Mouse (Mus musculus) inflammation-experienced regulatory T-cells, adult 6 months (primary cell): ENCODE results near the gene Prkcb. TPM values are rescaled to one million over a fixed set of nuclear protein-coding genes. Genes with fewer than 3 reads are reported as not detected.

Experiments used
- ATAC-seq: one replicate; pipeline ENCODE4 v1.8.0; 2017
- polyA plus RNA-seq, 3 experiments: library from polyadenylated mRNA; unstranded; fragments of 100-300 nt; shearing (Covaris generic); gene quantifications; one replicate each; pipeline ENCODE4 v1.2.1; 2017

Prkcb gene
- polyA plus RNA-seq, 3 experiments from 2014 or later, result 45.1 to 89.5 (median 71.9) TPM

DNA sequence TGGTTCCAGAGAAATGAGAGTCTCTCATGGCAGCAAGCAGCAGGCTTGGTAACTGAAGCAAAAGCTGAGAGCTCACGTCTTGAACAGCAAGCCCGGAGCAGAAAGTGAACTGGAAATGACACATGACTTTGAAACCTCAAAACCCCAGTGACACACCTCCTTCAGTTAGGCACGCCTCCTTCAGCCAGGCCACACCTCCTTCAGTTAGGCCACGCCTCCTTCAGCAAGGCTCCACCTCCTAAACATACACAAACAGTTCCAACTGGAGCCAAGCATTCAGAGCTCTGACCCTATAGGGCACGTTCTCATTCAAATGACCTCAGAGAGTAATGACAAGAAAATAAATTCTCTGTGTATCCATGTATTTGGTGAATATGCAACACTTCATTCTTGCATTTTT lies 316.5 kb downstream of the Prkcb start:
- ATAC-seq, result no peak

- no peak for ATAC-seq
Observed at GRCm38 (mm10) chr7:122609420-122609819, 320.9 kb downstream of the Prkcb start.

DNA sequence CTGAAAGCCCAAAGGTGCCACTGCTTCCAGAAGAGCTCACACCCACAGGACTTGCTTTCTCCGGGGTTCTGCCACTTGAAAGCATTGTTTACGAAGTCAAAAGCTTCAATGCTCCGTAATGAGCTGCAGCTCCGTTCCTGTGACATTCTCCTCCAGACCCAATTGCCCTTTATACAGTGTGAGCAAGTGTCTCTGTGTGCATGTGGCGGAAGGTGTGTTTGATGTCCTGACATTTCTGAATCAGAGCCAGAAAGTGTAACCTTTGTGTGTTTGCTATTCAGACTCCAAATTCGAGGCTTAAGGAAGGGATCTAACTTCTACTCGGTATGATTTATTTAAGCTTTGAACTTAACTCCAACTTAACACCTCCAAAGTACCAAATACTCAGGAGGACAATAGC lies 321.6 kb downstream of the Prkcb start:
- ATAC-seq, result no peak

GRCm38 (mm10) chr7:122613876-122614275 lies 325.3 kb downstream of the Prkcb start:
- no peak for ATAC-seq

DNA sequence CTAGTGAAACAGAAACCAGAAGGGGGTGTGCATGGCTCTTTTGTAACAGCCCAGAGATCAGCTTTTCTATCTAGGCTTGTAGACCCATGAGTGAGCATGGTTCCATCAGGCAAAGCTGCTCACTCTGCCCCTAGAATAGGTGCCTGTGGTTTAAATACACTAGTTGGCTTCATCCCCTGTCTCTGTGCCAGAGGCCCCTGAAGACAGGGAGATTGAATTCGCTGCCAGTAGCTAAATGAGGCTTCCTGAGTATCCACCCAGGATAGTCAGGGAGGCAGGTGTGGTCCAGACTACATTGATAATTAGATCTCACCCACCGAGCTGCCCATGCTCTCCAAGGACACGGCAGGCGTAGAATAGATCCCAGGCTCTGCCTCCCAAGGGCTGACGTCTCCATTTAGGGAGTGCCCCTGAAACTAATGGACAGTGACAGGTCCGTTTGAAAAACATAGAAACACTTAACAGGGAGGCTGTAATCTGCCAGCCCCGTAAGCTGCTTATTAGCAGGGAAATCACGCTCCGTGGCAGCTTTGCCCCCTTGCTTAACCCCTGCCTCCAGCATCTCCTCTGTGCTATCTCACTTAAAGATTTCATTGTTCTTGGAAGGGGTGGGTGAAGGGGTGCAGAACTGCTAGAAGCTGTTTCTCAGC lies 333.7 kb downstream of the Prkcb start:
- ATAC-seq, result no peak

DNA sequence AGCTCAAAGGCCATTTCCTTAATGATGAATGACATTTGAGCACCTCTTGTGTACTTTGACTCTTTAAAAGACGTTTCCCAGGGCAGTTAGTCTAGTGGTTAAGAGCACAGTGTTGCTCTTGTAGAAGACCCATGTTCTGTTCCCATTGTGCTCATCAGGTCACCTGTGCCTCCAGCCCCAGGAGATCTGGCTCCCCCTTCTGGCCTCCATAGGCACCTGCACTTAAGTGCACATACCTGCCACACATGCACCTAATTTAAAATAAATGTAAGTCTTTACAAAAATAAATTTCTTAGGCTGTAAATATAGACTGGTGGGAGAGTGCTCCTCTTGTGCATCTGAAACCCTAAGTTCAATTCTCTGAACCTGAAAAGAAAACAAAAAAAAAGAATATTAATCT lies 335.2 kb downstream of the Prkcb start:
- no peak for ATAC-seq

DNA sequence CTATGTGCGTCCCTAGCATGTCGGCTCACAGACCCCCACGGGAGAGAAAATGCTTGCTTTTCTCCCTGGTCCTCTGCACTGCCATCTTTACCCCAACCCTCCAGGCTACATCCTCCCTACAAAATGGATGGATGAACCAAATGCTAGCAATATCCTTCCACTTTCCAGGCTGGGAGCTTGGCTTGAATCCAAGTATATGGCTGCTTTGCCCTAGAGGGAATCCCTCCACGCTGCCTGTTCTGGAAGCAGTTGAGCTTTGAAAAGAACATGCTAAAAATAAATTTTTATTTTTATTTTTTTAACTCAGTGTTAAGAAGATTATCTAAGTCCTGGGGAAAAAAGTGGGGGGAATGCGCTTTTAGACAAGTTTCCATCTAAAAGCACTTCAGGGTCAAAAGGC lies 339.5 kb downstream of the Prkcb start:
- ATAC-seq, result no peak

DNA sequence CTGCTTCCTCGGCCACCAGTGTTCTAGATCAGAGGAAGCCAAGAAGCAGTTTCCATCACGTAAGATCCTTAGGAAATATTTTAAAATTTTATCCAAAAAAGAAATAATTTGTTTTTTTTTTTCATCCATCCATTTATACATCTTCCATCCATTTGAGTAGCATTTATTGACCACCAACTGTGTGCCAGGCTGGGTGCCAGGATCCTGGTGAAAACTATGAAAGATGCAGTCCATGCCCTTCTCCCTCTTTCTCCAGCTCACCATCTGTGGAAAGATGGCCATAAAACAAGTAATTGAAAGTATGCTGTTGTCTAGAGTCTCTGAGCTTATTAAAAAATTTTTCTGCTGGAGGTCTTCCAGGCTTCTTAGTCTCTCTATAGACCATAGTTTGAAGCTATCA lies 341.8 kb downstream of the Prkcb start:
- ATAC-seq, result no peak

GRCm38 (mm10) chr7:122631151-122631550 lies 342.6 kb downstream of the Prkcb start:
- ATAC-seq, result no peak

GRCm38 (mm10) chr7:122632946-122633345 lies 344.4 kb downstream of the Prkcb start:
- no peak for ATAC-seq

- no peak for ATAC-seq
Observed at GRCm38 (mm10) chr7:122633463-122633862, 344.9 kb downstream of the Prkcb start.

GRCm38 (mm10) chr7:122643676-122644075 lies 355.1 kb downstream of the Prkcb start:
- ATAC-seq, result no peak

DNA sequence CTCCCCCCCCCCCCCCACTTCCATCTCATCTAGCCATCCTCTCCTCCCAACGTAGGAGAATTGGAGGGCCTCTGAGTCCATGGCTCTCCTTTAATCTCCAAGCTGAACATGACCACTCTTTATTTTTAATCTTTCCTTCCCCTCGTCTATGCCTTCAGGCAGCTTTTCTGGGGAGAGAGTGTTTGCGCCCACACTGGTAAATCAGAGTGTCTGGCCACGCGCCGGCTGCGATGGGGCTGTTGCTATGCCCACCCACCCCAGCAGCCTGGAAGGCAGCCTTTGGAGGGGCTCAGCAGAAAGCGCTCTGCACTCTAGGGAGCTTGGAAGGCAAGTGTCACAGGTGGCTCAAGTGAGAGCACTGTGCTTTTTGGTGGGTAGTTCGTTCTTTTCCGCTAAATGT lies 360.8 kb downstream of the Prkcb start:
- ATAC-seq, result no peak

GRCm38 (mm10) chr7:122652523-122652922 lies 364.0 kb downstream of the Prkcb start:
- no peak for ATAC-seq

- ATAC-seq, result no peak
Observed at GRCm38 (mm10) chr7:122656671-122657070, 368.1 kb downstream of the Prkcb start.

- no peak for ATAC-seq
Observed at GRCm38 (mm10) chr7:122657423-122658126, 369.0 kb downstream of the Prkcb start.

- no peak for ATAC-seq
Observed at GRCm38 (mm10) chr7:122665311-122666049, 376.9 kb downstream of the Prkcb start.

DNA sequence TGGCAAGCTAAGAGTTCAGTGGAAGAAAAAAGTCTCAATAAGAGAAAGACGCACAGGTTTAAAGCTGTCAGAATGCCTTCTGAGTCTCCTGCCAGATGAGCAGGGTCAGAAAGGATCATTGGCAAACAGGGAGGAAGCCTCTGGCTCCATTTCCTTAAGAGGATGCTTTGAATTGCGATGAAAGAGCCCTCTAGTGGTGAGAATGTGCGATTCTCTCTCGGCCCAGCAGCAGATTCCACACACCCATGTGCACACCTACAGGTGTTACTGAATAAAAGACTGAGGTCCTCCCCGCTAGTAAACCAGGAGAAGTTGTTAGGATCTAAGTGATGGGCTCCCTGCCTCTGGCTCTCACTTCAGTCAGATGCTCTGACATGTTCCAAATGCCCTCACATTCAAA lies 379.4 kb downstream of the Prkcb start:
- no peak for ATAC-seq

- no peak for ATAC-seq
Observed at GRCm38 (mm10) chr7:122670442-122670872, 381.9 kb downstream of the Prkcb start, which contains the start of gene Cacng3. TSS of gene Cacng3 (plus strand) at chr7:122670492.

DNA sequence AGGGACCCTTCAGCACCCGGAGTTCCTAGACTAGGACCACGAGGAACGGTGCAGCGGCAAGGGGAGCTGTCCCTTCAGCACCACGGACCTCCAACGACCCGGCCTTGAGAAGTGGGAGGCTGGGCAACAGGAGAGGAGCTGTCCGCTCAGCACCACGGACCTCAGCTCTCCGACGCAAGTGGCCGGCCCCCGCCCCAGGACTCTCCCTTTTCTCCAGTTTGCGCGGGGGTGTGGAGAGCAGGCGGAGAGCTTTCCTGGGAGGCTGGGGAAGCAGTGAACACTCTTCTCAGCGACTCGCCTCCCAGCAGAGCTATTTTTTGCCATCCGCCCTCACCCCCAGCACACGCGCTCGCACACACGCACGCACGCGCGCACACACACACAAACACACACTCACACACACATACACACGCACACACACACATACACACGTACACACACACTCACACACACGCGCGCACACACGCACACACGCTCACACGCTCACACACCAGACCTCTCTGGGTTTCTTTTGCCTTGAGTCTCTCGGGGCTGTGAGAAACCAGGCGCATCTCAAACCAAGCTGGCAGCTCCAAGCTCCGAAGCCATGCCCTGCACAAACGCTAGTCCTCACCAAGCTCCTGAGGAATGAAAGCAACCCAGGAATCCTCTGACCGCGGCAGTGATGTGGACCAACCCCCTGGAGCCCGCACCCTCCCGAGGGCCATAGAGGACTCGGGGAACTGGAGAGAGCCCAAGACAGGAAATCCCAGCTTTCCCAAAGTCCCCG lies 382.5 kb downstream of the Prkcb start:
- no peak for ATAC-seq

DNA sequence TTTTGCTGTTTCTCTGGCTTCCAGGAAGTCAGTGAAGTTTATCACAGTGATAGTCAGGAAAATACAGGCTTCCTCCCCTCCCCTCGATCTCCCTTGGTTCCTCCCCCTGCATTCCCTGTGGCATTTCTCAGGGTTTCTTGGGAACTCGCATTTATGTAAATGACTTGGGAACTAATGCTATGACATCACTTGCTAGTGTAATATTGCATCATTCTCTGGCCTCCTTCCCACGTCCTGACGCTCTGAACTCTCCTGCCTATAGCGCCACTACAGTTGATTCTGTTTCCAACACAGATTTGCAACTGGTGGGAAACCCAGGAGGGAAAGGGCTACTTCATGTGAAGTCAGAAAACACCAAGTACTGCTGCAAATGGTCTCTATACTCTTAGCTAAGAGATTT lies 384.4 kb downstream of the Prkcb start:
- ATAC-seq, result no peak

GRCm38 (mm10) chr7:122675207-122675606 lies 386.7 kb downstream of the Prkcb start:
- no peak for ATAC-seq
